Mouse (Mus musculus) limb, embryonic 11.5 days (tissue): ENCODE data around the gene Ddx52. TPM values are rescaled to one million over a fixed set of nuclear protein-coding genes. Genes with fewer than 3 reads are reported as not detected.

ENCODE experiments used
- ATAC-seq: fragments of 200-750 bp; cut with Nextera tagmentation; 2 replicates; pipeline ENCODE4 v1.8.0; 2017; ENCODE audit warnings: low read depth; ENCODE audit not compliant: insufficient number of reproducible peaks, low FRiP score, low TSS enrichment
- DNase-seq: peaks from one replicate; pipeline ENCODE4 v3.0.0-alpha.2; 2015; ENCODE audit warnings: low spot score
- H3K27ac ChIP-seq: fragments of 300-500 bp; sonication (generic); replicated peaks from 2 replicates; pipeline ENCODE4 v1.5.1; 2014; ENCODE audit warnings: low read depth, mild to moderate bottlenecking, low read length
- H3K27me3 ChIP-seq: fragments of 300-500 bp; sonication (generic); 2 replicates; pipeline ENCODE4 v1.6.1; 2014; ENCODE audit warnings: mild to moderate bottlenecking, low read length, mixed read lengths; ENCODE audit not compliant: control insufficient read depth, insufficient read depth
- H3K36me3 ChIP-seq: fragments of 300-500 bp; sonication (generic); 2 replicates; pipeline ENCODE4 v1.6.1; 2014; ENCODE audit warnings: mild to moderate bottlenecking, low read length, moderate library complexity, mixed read lengths; ENCODE audit not compliant: control insufficient read depth, insufficient read depth
- H3K4me1 ChIP-seq: fragments of 300-500 bp; sonication (generic); 2 replicates; pipeline ENCODE4 v1.6.1; 2014; ENCODE audit warnings: low read length, mixed read lengths; ENCODE audit not compliant: control insufficient read depth, insufficient read depth
- H3K4me2 ChIP-seq: fragments of 300-500 bp; sonication (generic); 2 replicates; pipeline ENCODE4 v1.6.1; 2014; ENCODE audit warnings: low read depth, mild to moderate bottlenecking, moderate library complexity; ENCODE audit not compliant: severe bottlenecking
- H3K4me3 ChIP-seq: fragments of 300-500 bp; sonication (generic); 2 replicates; pipeline ENCODE4 v1.5.1; 2014; ENCODE audit warnings: low read depth, low read length
- H3K9ac ChIP-seq: fragments of 300-500 bp; sonication (generic); 2 replicates; pipeline ENCODE4 v1.6.1; 2014; ENCODE audit warnings: mild to moderate bottlenecking, low read length
- H3K9me3 ChIP-seq: fragments of 300-500 bp; sonication (generic); 2 replicates; pipeline ENCODE4 v1.6.1; 2016; ENCODE audit warnings: low read length; ENCODE audit not compliant: control insufficient read depth
- WGBS: fragments of 180-500 bp; shearing (Covaris S2); extraction: QIAGEN DNeasy Blood & Tissue Kit; methylation state at CpG from one replicate; pipeline ENCODE4 v1.1.7; 2014; 5-methylcytosine and 5-hydroxymethylcytosine counted together
- polyA plus RNA-seq: library from polyadenylated mRNA; unstranded; fragments of >200 nt; fragmentation: Nextera tagmentation; extraction: Ambion mirVana; gene quantifications from 2 replicates; pipeline ENCODE4 v1.2.1, GENCODE M21; 2014

The Ddx52 gene
- polyA plus RNA-seq, 1 experiment from 2014 or later: 51.5 TPM

GRCm38 (mm10) chr11:83963991-83964921, 22.4 kb downstream of the Ddx52 start, which contains the start of gene Synrg:
TSS of gene Synrg (plus strand) at chr11:83964428.
- Histone ChIP-seq H3K9ac (peak within 1 kb of the TSS; percentile 70), H3K27ac (no peak within 1 kb of the TSS), H3K4me3 (peak within 1 kb of the TSS; percentile 48), H3K9me3 (no peaks in the 10 kb centered on the region), H3K36me3 (peaks cover 3% of the 10 kb centered on the region; the same call in 1 of the 2 replicates), H3K27me3 (no peaks in the 10 kb centered on the region), H3K4me1 (no peaks in the 10 kb centered on the region), H3K4me2 (peak within 1 kb of the TSS; percentile 62)
- 2% methylated on average over 61 of the region's 76 CpGs for WGBS
- ATAC-seq (peak; percentile 87), DNase-seq (peak; percentile 87)

GRCm38 (mm10) chr11:83967436-83968204, 25.8 kb downstream of the Ddx52 start:
- H3K9ac ChIP-seq: no peak overlapping the region
- no peaks in the 10 kb centered on the region for H3K9me3 ChIP-seq
- ATAC-seq (no peak), DNase-seq (no peak)
- no peak overlapping the region for H3K4me3 ChIP-seq
- no peaks in the 10 kb centered on the region for H3K27me3 ChIP-seq
- H3K4me2 ChIP-seq: no peak overlapping the region
- no peak overlapping the region for H3K27ac ChIP-seq
- no peaks in the 10 kb centered on the region for H3K4me1 ChIP-seq
- 58% methylated on average over 8 of the region's 8 CpGs for WGBS
- H3K36me3 ChIP-seq: no peaks in the 10 kb centered on the region

GRCm38 (mm10) chr11:83968205-83968575, 26.3 kb downstream of the Ddx52 start:
- no peak overlapping the region for H3K4me2 ChIP-seq
- H3K4me3 ChIP-seq: no peak overlapping the region
- no peaks in the 10 kb centered on the region for H3K36me3 ChIP-seq
- ATAC-seq (no peak), DNase-seq (no peak)
- H3K27ac ChIP-seq: no peak overlapping the region
- WGBS: 77% methylated on average over 6 of the region's 6 CpGs
- no peak overlapping the region for H3K9ac ChIP-seq
- H3K4me1 ChIP-seq: no peaks in the 10 kb centered on the region
- H3K9me3 ChIP-seq: no peaks in the 10 kb centered on the region
- no peaks in the 10 kb centered on the region for H3K27me3 ChIP-seq

DNA sequence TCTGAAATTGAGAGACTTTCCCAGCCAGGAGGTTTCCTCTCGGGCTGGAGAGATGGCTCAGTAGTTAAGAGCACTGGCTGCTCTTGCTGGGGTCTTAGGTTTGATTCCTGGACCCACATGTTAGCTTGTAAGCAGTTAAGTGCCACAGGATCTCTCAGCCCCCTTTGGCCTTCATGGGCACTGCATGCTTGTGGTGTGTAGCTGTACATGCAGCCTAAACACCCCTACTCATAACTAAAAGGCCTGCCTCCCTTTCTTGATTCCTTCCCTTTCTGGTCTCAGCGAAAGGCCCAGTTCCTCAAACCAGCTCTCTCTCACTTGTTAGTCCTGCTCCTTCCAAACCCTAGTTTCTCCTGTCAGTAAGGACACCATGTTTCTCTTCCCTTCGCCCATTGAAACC, 27.2 kb downstream of the Ddx52 start:
- no peak overlapping the region for H3K4me3 ChIP-seq
- ATAC-seq: no peak
- H3K4me2 ChIP-seq: no peak overlapping the region
- H3K9me3 ChIP-seq: no peaks in the 10 kb centered on the region
- H3K27me3 ChIP-seq: no peaks in the 10 kb centered on the region
- WGBS: 94% methylated on average over 3 of the region's 3 CpGs
- H3K9ac ChIP-seq: no peak overlapping the region
- no peaks in the 10 kb centered on the region for H3K36me3 ChIP-seq
- H3K4me1 ChIP-seq: no peaks in the 10 kb centered on the region
- no peak for DNase-seq
- no peak overlapping the region for H3K27ac ChIP-seq

DNA sequence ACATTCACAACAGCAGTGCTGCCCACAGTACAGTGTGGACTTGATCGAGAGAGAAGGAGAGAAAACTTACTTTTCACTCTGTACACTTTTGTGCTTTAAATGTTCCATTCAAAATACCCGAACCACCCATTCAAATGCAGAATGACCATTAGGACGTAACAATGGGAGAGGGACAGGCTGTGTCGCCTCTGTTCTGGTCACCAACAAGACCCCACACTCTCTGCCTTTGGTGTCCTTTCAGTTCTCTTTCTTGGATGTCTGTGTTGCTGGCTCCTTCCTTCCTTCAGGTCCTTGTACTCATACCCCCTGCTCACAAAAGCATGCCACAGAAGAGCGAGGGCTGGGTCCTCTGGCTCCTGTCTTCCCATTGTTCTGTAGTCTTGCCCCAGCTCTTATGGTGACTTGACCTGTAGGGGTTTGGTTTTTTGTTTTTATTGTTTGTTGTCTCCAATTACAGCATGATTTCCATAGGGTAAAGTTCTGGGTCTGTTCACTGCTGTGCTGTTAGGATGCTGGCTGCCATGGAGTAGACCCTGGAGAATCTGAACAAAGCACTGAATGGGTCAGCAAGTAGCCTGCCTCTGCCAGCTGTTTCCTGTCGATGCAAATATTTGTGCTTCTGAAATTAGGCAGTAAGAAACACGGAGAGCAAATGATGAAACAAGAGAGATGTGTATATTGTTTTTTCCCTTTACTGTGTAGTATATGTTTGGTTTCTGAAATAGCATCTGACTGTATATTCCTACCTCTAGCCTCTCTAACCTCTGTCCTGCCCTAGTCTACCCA, 32.9 kb downstream of the Ddx52 start:
- 84% methylated on average over 7 of the region's 7 CpGs for WGBS
- no peak overlapping the region for H3K27ac ChIP-seq

GRCm38 (mm10) chr11:83975488-83975887, 33.6 kb downstream of the Ddx52 start:
- Histone ChIP-seq H3K27me3 (no peaks in the 10 kb centered on the region), H3K27ac (no peak overlapping the region), H3K4me3 (no peak overlapping the region), H3K4me2 (no peak overlapping the region), H3K4me1 (no peaks in the 10 kb centered on the region), H3K9me3 (no peaks in the 10 kb centered on the region), H3K36me3 (peaks cover 4% of the 10 kb centered on the region; the same call in 1 of the 2 replicates), H3K9ac (no peak overlapping the region)
- 83% methylated on average over 1 of the region's 1 CpGs for WGBS
- ATAC-seq: no peak
- no peak for DNase-seq

More for the DNA sequence above, 32.9 kb downstream of the Ddx52 start:
- no peak overlapping the region for H3K4me3 ChIP-seq
- no peaks in the 10 kb centered on the region for H3K4me1 ChIP-seq
- H3K9ac ChIP-seq: no peak overlapping the region
- no peaks in the 10 kb centered on the region for H3K9me3 ChIP-seq
- DNase-seq (no peak), ATAC-seq (no peak)
- H3K4me2 ChIP-seq: no peak overlapping the region
- no peaks in the 10 kb centered on the region for H3K27me3 ChIP-seq
- peaks cover 4% of the 10 kb centered on the region; the same call in 1 of the 2 replicates for H3K36me3 ChIP-seq

DNA sequence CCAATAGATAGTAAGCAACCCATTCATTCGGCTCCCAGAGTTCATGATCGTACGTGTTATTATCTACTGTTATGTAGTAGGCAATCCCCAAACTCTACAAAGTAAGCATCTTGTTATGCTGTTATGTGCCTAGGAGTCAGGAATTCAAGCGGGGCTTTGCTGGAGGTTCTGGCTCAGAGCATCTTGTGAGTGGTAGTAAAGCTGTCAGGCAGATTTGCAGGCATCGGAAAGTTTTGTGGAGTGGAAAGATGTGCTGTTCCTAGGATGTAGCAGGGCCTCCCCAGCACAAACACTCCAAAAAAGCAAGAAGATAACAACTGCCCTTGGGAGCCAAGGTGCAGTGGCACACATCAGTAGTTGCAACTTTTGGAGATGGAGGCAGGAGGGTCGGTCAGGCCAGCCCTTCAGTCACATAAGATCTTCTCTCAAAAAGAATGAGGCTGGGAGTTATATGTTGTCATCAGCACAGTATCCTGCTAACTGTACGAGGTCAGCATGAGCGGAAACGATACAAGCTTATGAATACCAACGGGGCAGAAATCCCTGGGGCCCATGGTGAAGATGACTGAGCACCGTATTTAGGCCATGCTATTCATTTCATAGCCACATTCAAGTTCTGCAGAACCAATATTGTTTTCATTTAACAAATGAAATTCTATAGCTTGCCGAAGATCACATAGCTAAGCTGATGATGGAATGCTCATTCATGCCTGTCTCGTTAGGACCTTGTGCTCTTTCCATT, 34.5 kb downstream of the Ddx52 start:
- no peak overlapping the region for H3K9ac ChIP-seq
- no peaks in the 10 kb centered on the region for H3K9me3 ChIP-seq
- no peak overlapping the region for H3K4me2 ChIP-seq
- no peak overlapping the region for H3K27ac ChIP-seq
- no peak for ATAC-seq
- H3K36me3 ChIP-seq: peaks cover 4% of the 10 kb centered on the region; the same call in 1 of the 2 replicates
- no peak overlapping the region for H3K4me3 ChIP-seq
- no peak for DNase-seq
- no peaks in the 10 kb centered on the region for H3K4me1 ChIP-seq
- 83% methylated on average over 13 of the region's 13 CpGs for WGBS
- H3K27me3 ChIP-seq: no peaks in the 10 kb centered on the region
